Mouse (Mus musculus) ES-Bruce4 (cell line): ENCODE data around the gene Slc22a23.

Experiments used
- CTCF ChIP-seq: IDR thresholded peaks from one replicate; pipeline ENCODE4 v1.8.1; 2011; ENCODE audit warnings: low read depth, low read length
- EP300 ChIP-seq: IDR thresholded peaks from 2 replicates; pipeline ENCODE4 v1.6.1; 2011; ENCODE audit warnings: low read depth, low read length; ENCODE audit not compliant: insufficient read depth
- POLR2A ChIP-seq: IDR thresholded peaks from one replicate; pipeline ENCODE4 v1.8.1; 2011; ENCODE audit warnings: low read length; ENCODE audit not compliant: insufficient read depth

DNA sequence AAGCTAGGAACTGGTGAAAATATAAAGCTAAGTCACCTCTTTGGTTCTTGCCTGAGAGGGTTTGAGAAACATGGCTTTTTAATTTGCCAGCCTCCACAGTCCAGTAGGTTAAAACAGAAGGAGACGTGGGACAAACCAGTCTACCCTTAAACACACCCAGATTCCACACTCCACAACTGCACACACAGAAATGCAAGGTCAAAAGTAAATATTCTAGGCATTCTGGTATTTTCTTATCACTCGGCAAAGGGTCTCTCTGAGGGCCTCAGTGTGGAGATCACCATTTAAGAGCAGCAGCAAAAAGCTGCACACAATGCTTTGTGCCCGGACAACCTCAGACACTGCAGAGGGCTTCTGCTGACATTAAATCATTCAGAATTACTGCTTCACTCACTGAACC lies 38.4 kb upstream of the Slc22a23 start:
- TF ChIP-seq POLR2A (no peak), CTCF (no peak), EP300 (no peak)
